Mouse (Mus musculus) MEL-GATA-1-ER (cell line): ENCODE results near the gene Vsig1.

Source experiments
- DNase-seq: peaks from one replicate; pipeline ENCODE4 v3.0.0-alpha.2; 2012; ENCODE audit warnings: low read depth; ENCODE audit errors: extremely low read depth

Vsig1 gene

DNA sequence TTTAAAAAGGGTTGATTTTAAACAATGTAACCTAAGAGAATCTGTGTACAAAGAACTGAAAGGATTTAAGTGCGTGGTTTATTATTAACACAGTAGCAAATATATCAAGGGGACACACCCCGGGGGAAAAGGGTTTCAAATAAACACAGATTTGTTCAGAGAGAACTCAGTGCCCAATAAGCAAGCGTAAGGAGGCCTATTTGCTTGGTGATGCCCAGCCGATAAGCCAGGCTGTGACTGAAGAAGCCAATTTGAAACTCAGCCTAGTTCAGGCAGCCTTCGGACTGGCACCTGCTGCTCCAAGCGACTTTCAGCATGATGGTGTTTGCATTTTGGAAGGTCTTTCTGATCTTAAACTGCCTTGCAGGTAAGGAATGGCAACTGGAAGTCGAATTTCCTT is at the start of gene Vsig1:
Gene Vsig1, plus strand, starts transcription at position 249 of the 400 bp plus-strand sequence.
- no peak for DNase-seq

DNA sequence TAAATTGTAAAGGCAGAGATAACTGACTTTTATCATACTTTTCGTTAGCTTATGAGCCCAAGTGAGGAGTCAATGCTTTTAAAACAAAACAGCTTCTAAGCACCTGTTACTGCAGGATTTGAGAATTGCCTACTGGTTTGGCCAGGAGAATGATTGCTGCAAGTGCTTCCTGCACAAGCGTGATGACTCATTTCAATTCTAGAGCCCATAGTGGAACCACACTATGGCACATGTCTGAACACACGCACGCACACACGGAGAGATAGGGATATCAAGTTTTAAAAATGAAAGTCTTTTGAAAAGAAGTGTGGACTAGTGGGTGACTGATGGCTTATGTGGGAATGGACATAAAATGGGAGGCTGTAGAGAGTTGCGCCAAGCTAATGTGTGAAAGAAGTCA is 44.6 kb upstream of the Vsig1 start:
- DNase-seq, result no peak

DNA sequence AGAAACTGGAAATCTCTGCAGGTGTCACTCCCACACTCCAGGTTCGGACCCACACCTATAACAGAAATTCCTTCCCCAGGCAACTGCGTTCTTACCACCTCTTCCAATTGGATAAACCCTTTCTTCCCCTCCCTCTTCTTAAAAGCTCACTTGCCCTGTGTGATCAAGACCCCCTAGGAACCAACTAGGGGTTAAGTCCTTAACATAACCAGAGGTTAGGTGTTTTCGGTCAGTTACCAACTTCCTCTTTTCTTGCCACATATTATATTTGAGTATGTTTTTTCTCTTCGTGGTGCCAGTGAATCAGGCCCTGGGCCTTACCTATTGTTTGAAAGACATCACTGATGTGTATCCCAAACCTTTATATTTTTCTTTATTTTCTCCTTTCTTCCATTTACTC is 44.0 kb upstream of the Vsig1 start:
- DNase-seq, result no peak

DNA sequence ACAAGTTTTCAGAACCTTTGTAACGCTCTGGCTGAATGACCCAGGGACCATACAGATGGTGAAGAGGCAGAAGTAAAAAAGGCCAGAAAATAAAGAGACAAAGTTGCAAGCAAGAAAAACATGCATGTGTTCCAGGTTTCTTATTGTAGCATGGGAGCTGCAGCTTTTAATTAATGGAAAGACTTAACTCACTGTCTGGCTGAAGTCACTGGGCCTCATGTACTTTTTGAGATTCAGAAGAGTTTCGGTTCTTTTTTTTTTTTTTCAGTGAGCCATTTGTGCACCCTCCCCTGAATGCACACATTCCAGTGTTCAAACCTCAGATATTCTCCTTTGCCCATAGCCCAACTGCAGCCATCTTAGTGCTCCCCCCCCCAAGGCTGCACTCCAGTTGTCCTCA is 20.2 kb upstream of the Vsig1 start:
- no peak for DNase-seq

DNA sequence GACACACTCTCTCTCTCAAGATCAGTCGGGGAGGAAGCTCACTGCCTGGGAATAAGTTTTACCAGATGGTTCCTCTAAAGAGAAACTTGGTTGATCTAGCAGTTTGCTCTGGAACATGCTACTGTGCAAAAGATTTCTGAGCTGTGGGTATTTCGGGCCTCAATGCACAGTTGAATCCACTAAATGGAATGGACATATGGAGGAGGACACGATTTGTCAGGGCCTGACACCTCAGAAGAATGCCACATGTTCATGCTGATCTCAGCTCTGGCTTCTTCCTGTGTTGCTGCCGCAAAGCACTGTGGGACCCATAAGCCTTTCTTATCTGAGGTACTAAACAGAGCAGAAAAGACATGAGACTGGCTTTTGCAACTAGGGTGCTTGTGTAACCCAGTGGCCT is 15.6 kb upstream of the Vsig1 start:
- no peak for DNase-seq

DNA sequence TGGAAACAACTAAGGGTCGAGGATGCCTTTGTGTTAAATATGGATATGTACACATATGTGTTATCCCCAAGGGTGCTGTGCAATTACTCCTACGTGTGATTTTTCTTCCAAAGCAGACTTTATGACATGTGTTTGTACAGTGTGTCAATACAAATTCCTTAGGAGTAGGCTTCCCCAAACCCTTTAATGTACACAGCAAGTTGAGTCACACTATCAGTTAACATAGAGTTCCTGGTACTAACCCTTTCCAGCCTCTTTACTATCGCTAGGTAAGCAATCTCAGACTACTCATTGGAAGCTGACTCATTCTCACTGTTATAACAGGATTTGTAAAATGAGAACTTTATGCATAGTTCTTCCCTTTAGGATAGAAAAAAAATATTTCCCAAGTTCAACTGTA is 3.9 kb upstream of the Vsig1 start:
- DNase-seq, result no peak

DNA sequence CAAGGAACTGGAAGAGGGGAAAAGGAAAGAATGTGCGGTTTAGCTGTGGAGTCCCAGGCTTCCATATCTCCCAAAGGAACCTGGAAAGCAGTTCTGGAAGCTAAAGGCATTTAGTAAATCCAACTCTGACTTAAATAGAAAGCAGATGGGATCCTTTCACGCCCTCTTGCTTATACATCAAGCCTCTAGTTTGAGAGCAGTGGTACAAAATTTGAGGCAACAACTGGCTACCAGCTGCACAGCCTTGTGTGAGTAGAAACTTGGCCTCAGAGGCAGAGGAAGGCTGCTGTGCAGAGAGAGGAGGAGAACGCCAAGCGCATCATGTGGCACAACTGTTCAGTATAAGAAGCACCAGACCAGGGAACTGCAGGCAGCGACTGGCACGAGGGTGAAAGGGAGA is 13.9 kb downstream of the Vsig1 start:
- no peak for DNase-seq

DNA sequence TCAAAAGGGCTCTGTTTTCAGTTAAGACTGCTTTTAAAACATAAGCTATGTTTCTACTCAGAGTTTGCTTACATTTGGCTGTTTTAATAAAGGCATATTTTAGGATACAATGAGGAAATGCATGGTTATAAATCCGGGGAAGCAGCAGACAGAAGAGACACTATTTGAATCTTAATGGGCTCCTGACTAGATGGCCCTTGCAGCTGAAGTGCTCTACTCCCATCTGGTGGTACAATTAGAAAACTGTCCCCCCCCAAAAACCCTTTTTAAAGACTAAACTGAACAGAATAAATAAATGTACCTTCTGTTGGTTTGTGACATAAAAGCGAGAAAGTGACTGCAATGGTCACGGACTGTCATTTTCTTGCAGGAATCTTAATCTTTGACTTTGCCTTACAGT is 24.7 kb downstream of the Vsig1 start:
- no peak for DNase-seq

DNA sequence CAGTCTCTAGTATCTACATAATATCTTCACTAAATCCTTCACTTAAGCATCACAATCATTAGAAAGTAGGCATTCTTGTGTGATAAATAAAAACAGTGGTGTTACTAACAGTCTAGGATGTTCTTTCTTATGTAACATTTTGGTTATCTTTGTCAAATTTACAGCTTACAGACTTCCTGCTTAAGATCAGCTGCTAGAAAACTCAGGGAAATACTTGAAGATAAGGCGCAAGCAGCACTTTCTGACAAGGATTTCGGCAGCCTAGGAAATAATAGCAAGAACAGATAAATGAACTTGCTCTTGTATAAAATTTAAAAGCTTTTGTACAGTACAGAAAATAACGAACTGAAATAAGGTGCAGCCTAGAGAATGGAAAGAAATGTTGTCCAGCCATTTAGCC is 25.9 kb downstream of the Vsig1 start:
- DNase-seq, result peak; percentile 37

DNA sequence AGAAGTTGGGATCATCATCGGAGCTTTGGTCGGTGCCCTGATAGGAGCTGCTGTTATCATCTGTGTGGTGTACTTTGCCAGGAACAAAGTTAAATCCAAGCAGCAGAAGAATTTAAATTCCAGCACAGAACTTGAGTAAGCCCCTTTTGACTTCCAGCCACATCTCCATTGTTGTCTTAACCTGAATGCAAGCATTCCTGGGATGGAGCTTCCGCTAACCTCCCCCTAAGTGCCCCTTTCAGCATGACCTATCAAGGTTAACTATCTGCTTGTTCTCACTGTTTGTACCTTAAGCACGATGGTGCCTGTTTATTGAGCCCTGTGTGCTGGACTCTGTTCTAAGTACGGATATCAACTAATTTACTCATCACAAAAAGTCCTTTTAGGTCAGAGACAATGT is 28.9 kb downstream of the Vsig1 start:
- DNase-seq, result no peak

DNA sequence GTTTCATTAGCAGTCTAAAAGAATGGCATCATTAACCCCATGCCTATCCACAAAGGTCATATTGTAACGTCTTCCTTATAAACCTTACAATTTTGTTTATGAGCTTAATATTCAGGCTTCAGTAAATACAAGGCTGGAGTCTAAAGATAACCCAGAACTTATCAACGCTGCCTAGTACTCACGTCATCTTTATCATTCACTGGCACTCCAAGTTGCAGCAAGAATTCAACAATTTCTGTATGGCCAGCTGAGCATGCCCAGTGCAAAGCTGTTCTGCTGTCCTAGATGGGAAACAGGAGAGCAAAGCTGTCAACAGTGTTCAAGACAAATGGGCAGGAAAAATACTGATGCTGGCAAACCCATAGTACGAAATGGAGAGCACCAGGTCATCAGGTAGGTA is 46.2 kb downstream of the Vsig1 start:
- peak; percentile 29 for DNase-seq

DNA sequence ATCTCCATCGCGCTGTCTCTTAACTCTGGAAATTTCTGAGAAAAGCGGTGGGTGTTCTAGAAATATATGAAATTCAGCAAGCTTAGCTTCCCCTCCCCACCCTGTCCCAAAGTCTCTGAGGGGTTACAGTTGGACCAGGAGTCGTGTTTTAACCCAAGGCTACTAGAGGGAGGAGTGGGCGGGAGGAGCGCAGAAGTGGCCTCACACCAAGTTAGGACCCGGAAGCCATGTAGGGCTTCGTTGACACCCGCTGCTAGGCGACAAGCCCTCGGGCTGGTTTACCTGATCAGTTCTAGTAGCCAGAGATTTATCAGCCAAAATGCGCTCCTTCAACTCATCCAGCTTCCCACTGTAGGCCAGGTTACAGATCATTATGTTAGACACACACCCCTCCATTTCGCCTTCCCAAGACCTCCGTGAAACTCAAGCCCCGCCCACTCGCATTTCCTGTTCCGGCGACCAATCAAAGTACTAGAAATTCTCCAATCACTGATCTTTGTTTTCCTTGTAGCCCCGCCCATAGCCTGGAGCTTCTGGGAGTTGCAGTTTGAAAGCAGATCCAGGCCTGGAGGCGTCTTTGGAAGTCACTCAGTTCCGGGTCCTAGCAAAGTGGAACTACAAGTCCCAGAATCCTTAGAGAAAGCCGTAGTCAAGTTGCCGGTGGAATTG is 49.0 kb downstream of the Vsig1 start, which contains the start of the genes Psmd10 and Atg4a:
Gene Psmd10, minus strand, starts transcription at position 457 of the 669 bp plus-strand sequence.
Gene Atg4a, plus strand, starts transcription at position 636 of the 669 bp plus-strand sequence.
- DNase-seq, result peak; percentile 99

DNA sequence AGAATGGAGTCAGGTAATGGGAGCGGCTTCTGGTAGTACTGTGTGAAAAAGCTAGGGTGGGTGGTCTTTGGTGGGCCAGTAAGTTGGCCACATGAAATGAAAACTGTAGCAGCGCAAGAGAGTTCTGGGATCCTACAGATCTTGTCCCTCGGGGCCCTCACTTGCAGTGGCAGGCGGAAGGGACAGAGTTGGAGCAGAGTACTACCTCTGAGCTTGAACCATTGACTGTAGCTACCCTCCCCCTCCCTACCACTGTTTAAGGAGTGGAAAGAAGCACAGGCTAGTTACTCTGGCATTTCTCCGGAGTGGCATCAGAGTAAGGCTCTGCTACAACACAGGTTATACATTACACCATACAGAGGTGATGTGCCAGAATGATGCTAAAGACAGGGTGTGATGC is 49.6 kb downstream of the Vsig1 start:
- no peak for DNase-seq

DNA sequence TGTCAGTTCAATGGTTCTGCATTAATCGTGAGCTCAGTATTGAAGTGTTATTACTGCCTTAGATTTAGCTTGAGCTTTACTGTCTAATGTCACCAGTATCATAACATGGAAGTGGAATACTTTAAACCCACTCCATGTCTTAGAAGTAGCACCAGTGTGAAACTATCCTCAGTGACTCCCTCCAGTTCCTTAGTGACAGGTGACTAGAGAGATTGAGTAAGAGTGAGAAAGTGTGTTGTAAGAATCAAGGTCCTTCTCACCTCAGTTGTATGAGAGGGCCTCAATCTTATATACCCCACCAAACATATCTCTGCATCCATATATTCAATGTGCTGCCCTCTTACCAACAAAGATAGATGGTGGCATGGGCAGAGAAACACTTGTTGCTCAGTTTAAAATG is 71.5 kb downstream of the Vsig1 start:
- no peak for DNase-seq

DNA sequence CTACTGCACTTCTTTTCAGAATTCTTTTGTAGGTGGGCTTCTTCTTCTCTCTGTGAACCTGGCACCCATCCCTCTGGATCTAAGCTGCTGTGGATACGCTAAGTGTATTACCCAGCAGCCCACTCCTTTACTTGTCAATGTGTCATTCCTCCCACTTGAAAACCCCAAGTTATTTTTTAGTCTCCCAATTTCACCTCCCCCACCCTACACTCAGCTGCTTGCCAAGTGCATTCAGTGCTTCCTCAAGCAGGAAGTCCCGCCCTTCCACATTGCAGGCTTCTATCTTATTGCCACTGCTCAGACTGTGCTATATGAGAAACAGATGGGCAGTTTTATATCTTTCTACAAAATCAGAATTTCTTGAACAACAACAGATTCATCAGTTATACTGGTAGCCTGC is 72.1 kb downstream of the Vsig1 start:
- no peak for DNase-seq

DNA sequence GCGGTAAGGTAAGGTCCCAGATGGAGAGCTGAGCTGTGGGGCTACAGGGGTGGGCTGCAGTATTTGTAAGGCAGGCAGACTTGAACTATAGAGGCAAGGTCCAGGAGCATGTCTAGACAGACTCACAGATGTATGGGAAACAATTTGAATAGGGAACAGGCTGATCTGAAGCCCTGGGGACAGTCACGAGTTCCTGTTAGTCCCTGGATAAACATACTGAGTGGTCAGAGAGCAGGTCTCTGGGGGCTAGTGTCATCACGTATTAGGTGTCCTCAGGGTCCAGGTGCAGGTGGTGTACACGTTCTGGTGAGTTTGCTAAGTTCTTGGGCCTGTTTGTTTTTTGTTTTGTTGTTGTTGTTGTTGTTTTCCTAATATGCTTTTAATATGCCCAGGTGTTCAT is 72.8 kb downstream of the Vsig1 start:
- no peak for DNase-seq

DNA sequence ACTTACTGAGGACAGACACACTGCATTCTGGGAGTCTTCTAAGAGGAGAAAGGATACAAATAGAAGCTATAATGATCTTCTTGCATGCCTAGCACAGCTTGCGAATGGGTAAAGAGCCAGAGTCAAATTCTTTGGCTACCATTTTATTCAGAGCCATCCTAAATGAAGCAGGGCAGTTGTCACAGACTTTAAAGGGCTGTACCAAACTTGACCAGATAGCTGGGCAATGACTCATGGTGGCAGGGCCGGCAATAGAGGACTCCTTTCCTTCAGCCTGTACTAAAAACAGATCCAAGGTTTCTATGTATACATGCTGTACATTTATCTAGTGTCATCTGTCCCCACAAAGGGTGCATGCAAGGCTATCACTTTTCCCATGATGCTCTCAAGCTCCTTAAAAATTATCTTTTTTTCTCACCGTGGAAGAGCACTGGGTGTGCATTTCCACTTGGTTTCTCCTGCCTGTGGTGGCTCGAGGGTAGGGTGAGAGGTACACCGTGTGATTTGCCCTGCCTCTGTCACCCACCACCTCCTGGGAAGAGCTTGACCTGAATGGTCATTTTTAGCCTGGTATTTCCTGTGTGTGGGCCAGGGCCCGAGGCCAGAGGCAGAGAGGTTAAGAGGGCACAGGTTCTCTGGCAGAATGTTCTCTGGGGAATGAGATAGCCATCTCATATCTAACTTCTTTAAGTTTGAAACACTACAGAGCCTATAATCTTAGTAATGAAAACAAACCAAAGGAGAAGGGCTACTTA is 76.0 kb downstream of the Vsig1 start:
- no peak for DNase-seq

DNA sequence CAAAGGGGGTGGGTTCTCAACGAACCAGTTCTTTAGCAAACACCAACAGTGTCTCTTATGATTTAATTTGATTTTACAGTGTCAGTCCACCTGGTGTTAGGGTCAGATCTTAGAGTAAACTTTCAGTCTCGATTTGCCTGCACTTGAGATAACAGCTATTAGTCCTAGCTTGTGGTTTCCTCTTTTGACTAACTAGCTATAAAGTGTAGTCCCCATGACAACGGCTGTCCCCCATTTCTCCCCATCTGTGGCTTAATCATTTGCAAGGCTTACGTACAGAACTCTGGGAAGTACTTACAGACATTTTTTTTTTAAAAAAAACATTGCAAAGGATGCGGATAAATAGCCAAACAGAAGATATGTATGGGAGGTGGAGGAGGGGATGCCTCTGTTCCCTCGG is 77.4 kb downstream of the Vsig1 start:
- DNase-seq, result peak; percentile 63

DNA sequence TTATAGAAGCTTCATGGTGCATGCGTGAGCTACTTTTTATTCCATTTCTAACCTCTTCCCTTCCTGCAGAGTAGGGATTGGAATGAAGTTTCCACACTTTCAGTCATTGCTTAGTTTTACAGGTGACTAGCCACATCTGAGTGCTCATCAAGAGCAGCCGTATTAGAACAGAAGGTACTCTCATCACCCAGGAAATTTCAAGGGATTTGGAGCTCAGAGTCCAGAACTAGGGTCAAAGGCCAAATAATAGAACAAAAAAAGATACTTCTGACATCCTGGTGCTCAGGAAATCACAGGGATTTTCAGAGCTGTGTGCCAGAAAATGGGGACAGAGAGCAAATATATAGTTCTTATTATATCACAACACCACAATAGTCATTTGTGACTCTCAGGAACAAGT is 77.8 kb downstream of the Vsig1 start:
- DNase-seq, result no peak
